Mouse (Mus musculus): ENCODE measurements around the gene Rapgef4.

DNA sequence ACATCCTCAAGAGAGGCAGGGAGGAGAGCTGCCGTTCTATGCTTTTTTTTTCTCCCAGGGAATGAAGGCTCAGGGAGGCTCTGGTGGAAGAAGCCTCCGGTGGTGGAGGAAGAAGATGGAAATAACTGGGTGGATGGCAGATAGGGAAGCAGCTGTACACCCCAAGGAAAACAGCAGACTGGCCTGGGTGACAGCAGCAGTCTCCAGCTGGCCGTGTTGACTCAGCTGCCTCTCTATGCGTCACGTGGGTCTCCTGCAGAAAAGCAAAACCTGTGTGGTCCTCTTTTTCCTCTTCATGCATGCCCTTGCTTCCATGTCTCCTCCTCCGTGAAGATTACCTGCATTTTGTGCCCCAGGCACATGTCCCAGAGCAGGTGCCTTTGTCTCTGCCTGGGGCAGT, 7.5 kb downstream of the Rapgef4 start:
- TF ChIP-seq MAFK (IDR thresholded peaks at IDR 0.05; ENCODE audit: insufficient read depth, low read depth, low read length) = no peak
- no peak for TF ChIP-seq ZC3H11A (IDR thresholded peaks at IDR 0.05; ENCODE audit: borderline replicate concordance, low read depth, low read length)

Measured in ES-E14 (cell line).